Mouse (Mus musculus): ENCODE measurements around the gene Ninj2. TPM values are rescaled to one million over a fixed set of nuclear protein-coding genes. Genes with fewer than 3 reads are reported as not detected.

Ninj2 gene
- total and polyA plus RNA-seq, 2 experiments from 2014 or later, result not detected

DNA sequence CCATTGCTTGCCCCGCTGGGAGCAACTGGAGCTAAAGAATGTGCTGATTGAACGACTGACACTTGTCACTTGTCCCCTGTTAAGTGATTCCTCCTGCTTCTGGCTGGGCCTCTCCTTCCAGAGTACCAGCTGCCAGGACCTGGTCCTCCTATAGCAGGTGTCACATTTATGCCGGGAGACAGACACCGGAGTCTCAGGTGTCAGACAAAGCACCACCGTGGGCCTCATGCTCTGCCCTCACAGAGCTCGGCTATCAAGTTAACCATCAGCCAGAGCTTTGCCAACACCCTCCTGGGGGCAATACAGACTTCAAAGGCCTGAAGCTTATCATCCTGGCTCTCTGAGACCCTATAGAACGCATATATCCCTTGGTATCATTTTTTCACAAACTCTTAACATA is 142.7 kb downstream of the Ninj2 start:
- no peak overlapping the region for H3K9ac ChIP-seq
- H3K27ac ChIP-seq (ENCODE audit: low read depth, low read length), result no peak overlapping the region
- no peaks in the 10 kb centered on the region for H3K9me3 ChIP-seq (ENCODE audit: low read length)
- H3K27me3 ChIP-seq (ENCODE audit: insufficient read depth, low read length), result no peaks in the 10 kb centered on the region
- 70% methylated on average over 7 of the region's 7 CpGs for WGBS
- H3K4me3 ChIP-seq (ENCODE audit: low read depth, low read length), result no peak overlapping the region
- TF ChIP-seq CTCF (IDR thresholded peaks at IDR 0.05; ENCODE audit: low read depth), result no peak
- no peak for DNase-seq
- H3K4me1 ChIP-seq (ENCODE audit: insufficient read depth), result no peaks in the 10 kb centered on the region
- no peaks in the 10 kb centered on the region for H3K36me3 ChIP-seq (ENCODE audit: insufficient read depth)
- H3K4me2 ChIP-seq (ENCODE audit: low read depth), result no peak overlapping the region
- no peak for ATAC-seq

GRCm38 (mm10) chr6:120240461-120240860 is 147.3 kb downstream of the Ninj2 start:
- H3K4me2 ChIP-seq (ENCODE audit: low read depth), result no peak overlapping the region
- H3K9ac ChIP-seq, result no peak overlapping the region
- TF ChIP-seq CTCF (IDR thresholded peaks at IDR 0.05; ENCODE audit: low read depth), result no peak
- H3K27me3 ChIP-seq (ENCODE audit: insufficient read depth, low read length), result no peaks in the 10 kb centered on the region
- no peak for DNase-seq
- ATAC-seq, result no peak
- H3K36me3 ChIP-seq (ENCODE audit: insufficient read depth), result no peaks in the 10 kb centered on the region
- no peak overlapping the region for H3K27ac ChIP-seq (ENCODE audit: low read depth, low read length)
- H3K4me1 ChIP-seq (ENCODE audit: insufficient read depth), result no peaks in the 10 kb centered on the region
- H3K9me3 ChIP-seq (ENCODE audit: low read length), result no peaks in the 10 kb centered on the region
- H3K4me3 ChIP-seq (ENCODE audit: low read depth, low read length), result no peak overlapping the region
- 88% methylated on average over 5 of the region's 5 CpGs for WGBS

- Histone ChIP-seq H3K4me3 (ENCODE audit: low read depth, low read length) (no peak overlapping the region), H3K4me1 (ENCODE audit: insufficient read depth) (no peaks in the 10 kb centered on the region), H3K9me3 (ENCODE audit: low read length) (no peaks in the 10 kb centered on the region), H3K27ac (ENCODE audit: low read depth, low read length) (no peak overlapping the region), H3K4me2 (ENCODE audit: low read depth) (no peak overlapping the region), H3K36me3 (ENCODE audit: insufficient read depth) (no peaks in the 10 kb centered on the region), H3K9ac (no peak overlapping the region), H3K27me3 (ENCODE audit: insufficient read depth, low read length) (no peaks in the 10 kb centered on the region)
- 87% methylated on average over 12 of the region's 12 CpGs for WGBS
- no peak for ATAC-seq
- TF ChIP-seq CTCF (IDR thresholded peaks at IDR 0.05; ENCODE audit: low read depth), result no peak
- no peak for DNase-seq
Measured at GRCm38 (mm10) chr6:120241453-120241852, 148.3 kb downstream of the Ninj2 start.

DNA sequence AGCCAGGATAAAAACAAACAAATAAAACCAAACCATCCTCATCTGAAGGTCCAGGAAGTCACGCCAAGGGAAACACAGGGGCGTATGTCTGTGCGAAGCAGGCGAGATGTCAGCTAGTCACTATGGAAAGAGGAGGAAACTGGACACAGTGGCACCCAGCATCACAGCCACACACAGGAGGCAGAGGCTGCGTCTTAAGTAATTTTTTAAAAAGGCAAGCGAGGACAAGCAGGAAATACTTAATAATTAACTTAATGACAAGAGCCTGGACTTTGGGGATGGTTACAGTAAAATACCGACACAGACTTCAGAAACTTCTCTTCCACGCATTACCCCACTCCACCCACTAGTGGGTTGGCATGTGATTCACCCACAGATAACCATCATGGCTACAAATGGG is 149.4 kb downstream of the Ninj2 start:
- Histone ChIP-seq H3K4me2 (ENCODE audit: low read depth) (no peak overlapping the region), H3K4me3 (ENCODE audit: low read depth, low read length) (no peak overlapping the region), H3K27ac (ENCODE audit: low read depth, low read length) (no peak overlapping the region), H3K36me3 (ENCODE audit: insufficient read depth) (no peaks in the 10 kb centered on the region), H3K27me3 (ENCODE audit: insufficient read depth, low read length) (no peaks in the 10 kb centered on the region), H3K9ac (no peak overlapping the region), H3K4me1 (ENCODE audit: insufficient read depth) (no peaks in the 10 kb centered on the region), H3K9me3 (ENCODE audit: low read length) (no peaks in the 10 kb centered on the region)
- DNase-seq (no peak), ATAC-seq (no peak)
- 84% methylated on average over 8 of the region's 8 CpGs for WGBS
- no peak for TF ChIP-seq CTCF (IDR thresholded peaks at IDR 0.05; ENCODE audit: low read depth)

DNA sequence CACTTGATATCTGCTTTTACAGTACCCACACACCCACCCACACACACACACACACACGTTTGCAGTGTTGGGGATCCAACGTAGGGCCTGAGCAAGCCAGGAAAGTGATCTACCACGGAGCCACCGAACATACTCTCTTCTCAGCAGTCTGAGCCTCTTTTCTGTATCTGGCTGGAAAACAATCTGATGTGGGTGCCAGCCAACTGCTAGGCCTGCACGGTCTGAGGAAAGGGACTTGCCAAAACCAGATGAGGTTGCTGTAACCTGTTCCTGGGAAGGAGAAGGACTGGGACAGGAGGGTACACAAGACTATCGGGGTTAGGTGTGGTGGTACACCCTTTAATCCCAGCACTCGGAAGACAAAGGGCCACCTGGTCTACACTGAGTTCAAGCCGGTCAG is 150.1 kb downstream of the Ninj2 start:
- ATAC-seq, result no peak
- no peak overlapping the region for H3K4me3 ChIP-seq (ENCODE audit: low read depth, low read length)
- WGBS, result 62% methylated on average over 8 of the region's 8 CpGs
- TF ChIP-seq CTCF (IDR thresholded peaks at IDR 0.05; ENCODE audit: low read depth), result no peak
- no peaks in the 10 kb centered on the region for H3K36me3 ChIP-seq (ENCODE audit: insufficient read depth)
- no peaks in the 10 kb centered on the region for H3K27me3 ChIP-seq (ENCODE audit: insufficient read depth, low read length)
- no peaks in the 10 kb centered on the region for H3K9me3 ChIP-seq (ENCODE audit: low read length)
- no peak for DNase-seq
- H3K27ac ChIP-seq (ENCODE audit: low read depth, low read length), result no peak overlapping the region
- H3K4me2 ChIP-seq (ENCODE audit: low read depth), result no peak overlapping the region
- H3K9ac ChIP-seq, result no peak overlapping the region
- no peaks in the 10 kb centered on the region for H3K4me1 ChIP-seq (ENCODE audit: insufficient read depth)

DNA sequence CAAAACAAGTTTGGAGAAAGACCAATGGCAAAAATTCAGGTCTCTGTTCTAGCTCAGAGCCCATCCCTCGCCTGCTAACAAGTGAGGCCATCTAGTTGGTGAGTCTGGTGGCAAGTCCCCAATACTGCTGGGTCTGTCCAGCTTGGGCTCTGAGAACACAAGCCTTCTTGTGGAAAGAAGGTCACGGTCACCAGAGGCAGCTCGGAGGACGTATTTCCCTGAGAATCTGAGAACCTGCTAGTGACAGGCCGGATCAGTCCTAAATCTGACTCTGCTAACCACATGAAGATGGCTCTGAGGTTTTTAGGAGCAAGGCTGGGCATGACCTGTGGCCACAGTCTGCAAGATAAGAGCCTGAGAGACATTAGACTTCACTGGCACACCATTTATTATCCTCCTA is 153.5 kb downstream of the Ninj2 start:
- 82% methylated on average over 5 of the region's 5 CpGs for WGBS
- no peaks in the 10 kb centered on the region for H3K4me1 ChIP-seq (ENCODE audit: insufficient read depth)
- no peak overlapping the region for H3K9ac ChIP-seq
- no peaks in the 10 kb centered on the region for H3K36me3 ChIP-seq (ENCODE audit: insufficient read depth)
- DNase-seq (no peak), ATAC-seq (no peak)
- H3K9me3 ChIP-seq (ENCODE audit: low read length), result no peaks in the 10 kb centered on the region
- no peak overlapping the region for H3K4me2 ChIP-seq (ENCODE audit: low read depth)
- H3K27me3 ChIP-seq (ENCODE audit: insufficient read depth, low read length), result no peaks in the 10 kb centered on the region
- no peak overlapping the region for H3K4me3 ChIP-seq (ENCODE audit: low read depth, low read length)
- TF ChIP-seq CTCF (IDR thresholded peaks at IDR 0.05; ENCODE audit: low read depth), result no peak
- no peak overlapping the region for H3K27ac ChIP-seq (ENCODE audit: low read depth, low read length)

DNA sequence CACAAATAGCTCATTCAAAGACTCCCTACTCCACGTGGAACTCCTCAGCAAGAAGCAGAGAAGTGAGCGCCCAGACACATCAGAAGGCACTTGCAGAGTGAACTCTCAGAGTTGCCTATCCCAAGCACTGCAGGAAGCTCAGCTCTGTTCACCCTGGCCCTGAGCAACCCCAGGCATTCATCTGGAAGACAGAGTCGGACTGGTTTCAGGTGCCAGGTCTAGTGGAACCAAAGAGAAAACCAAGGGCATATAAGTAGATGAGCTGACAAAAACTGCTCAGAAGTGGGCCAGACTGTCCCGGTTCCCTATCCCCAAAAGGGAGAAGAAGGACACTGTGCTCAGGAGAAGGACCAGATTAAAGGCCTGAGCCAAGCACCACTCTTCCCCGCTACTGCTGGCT is 156.7 kb downstream of the Ninj2 start:
- WGBS, result 66% methylated on average over 5 of the region's 5 CpGs
- H3K27ac ChIP-seq (ENCODE audit: low read depth, low read length), result no peak overlapping the region
- TF ChIP-seq CTCF (IDR thresholded peaks at IDR 0.05; ENCODE audit: low read depth), result no peak
- H3K36me3 ChIP-seq (ENCODE audit: insufficient read depth), result no peaks in the 10 kb centered on the region
- no peaks in the 10 kb centered on the region for H3K27me3 ChIP-seq (ENCODE audit: insufficient read depth, low read length)
- ATAC-seq (no peak), DNase-seq (no peak)
- H3K4me1 ChIP-seq (ENCODE audit: insufficient read depth), result no peaks in the 10 kb centered on the region
- no peak overlapping the region for H3K9ac ChIP-seq
- no peaks in the 10 kb centered on the region for H3K9me3 ChIP-seq (ENCODE audit: low read length)
- no peak overlapping the region for H3K4me3 ChIP-seq (ENCODE audit: low read depth, low read length)
- H3K4me2 ChIP-seq (ENCODE audit: low read depth), result no peak overlapping the region

Other genes with a start within 250 kb of the Ninj2 start
- gene Erc1, start 245.2 kb upstream of the Ninj2 start, total RNA-seq (2014; rRNA removed), result 67.2 and 83.3 TPM in 2 replicates
- gene Erc1, start 245.2 kb upstream of the Ninj2 start, polyA plus RNA-seq (2015; fragmentation: Nextera tagmentation; extraction: Ambion mirVana), result 30.5 and 43.3 TPM in 2 replicates
- gene Rad52, start 190.7 kb upstream of the Ninj2 start, total RNA-seq (2014; rRNA removed), result 35.2 and 36.1 TPM in 2 replicates
- 18.4 and 19.1 TPM in 2 replicates for gene Rad52, start 190.7 kb upstream of the Ninj2 start, polyA plus RNA-seq (2015; fragmentation: Nextera tagmentation; extraction: Ambion mirVana)
- gene Wnk1, start 54.7 kb upstream of the Ninj2 start, total RNA-seq (2014; rRNA removed), result 95.6 and 130 TPM in 2 replicates
- 19.5 and 34.2 TPM in 2 replicates for gene Wnk1, start 54.7 kb upstream of the Ninj2 start, polyA plus RNA-seq (2015; fragmentation: Nextera tagmentation; extraction: Ambion mirVana)
- not detected in 2 replicates for gene D330020A13Rik, start 201.0 kb downstream of the Ninj2 start, total RNA-seq (2014; rRNA removed)
- gene D330020A13Rik, start 201.0 kb downstream of the Ninj2 start, polyA plus RNA-seq (2015; fragmentation: Nextera tagmentation; extraction: Ambion mirVana), result 0.18 TPM in 1 of 2 replicates, not detected in the other
- 0.69 and 1.2 TPM in 2 replicates for gene B4galnt3, start 201.2 kb downstream of the Ninj2 start, total RNA-seq (2014; rRNA removed)
- 0.05 and 0.16 TPM in 2 replicates for gene B4galnt3, start 201.2 kb downstream of the Ninj2 start, polyA plus RNA-seq (2015; fragmentation: Nextera tagmentation; extraction: Ambion mirVana)

All from forebrain, postnatal 0 days (tissue).